Mouse (Mus musculus) erythroid progenitor cell, adult 5-6 weeks (primary cell): ENCODE measurements around the gene Cnr2. TPM values are rescaled to one million over a fixed set of nuclear protein-coding genes. Genes with fewer than 3 reads are reported as not detected.

Experiments
- ATAC-seq: replicated peaks from 2 replicates; pipeline ENCODE4 v1.8.0; 2016; ENCODE audit warnings: moderate number of reproducible peaks, mild to moderate bottlenecking, moderate TSS enrichment, inconsistent platforms; ENCODE audit not compliant: poor library complexity, low FRiP score, severe bottlenecking
- total RNA-seq, 2 experiments: library from RNA; stranded (forward) in 1 of 2; stranded (reverse) in 1 of 2; fragments of 150-400 nt in 1 of 2; fragments of 186-747, 209-891 nt in 1 of 2; gene quantifications; 2 replicates each; pipeline versions ENCODE4 v1.2.3 to v1.2.4; 2015 to 2017; ENCODE audit warnings: low replicate concordance in 2 of 2

The Cnr2 gene
- total RNA-seq, 2 experiments from 2014 or later, result 3.4 to 5.0 TPM

DNA sequence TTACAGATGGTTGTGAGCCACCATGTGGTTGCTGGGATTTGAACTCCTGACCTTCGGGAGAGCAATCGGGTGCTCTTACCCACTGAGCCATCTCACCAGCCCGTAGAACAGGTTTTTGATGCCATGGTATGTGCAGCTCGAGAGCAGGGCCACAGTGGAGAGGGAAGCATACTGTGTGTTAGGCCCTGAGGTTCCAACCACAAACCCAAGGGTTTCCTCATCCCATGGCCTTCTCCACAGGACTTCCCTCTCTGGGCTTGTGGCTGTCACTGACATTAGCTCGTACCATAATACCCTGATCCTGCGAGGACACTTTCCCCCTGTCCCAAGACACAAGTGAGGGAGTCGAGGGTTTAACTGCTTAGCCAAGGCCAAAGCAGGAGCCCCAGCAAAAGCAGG, 3.9 kb downstream of the Cnr2 start:
- no peak for ATAC-seq

GRCm38 (mm10) chr4:135900008-135900407, 4.8 kb downstream of the Cnr2 start:
- ATAC-seq, result no peak

GRCm38 (mm10) chr4:135902606-135903242, 7.5 kb downstream of the Cnr2 start:
- no peak for ATAC-seq

DNA sequence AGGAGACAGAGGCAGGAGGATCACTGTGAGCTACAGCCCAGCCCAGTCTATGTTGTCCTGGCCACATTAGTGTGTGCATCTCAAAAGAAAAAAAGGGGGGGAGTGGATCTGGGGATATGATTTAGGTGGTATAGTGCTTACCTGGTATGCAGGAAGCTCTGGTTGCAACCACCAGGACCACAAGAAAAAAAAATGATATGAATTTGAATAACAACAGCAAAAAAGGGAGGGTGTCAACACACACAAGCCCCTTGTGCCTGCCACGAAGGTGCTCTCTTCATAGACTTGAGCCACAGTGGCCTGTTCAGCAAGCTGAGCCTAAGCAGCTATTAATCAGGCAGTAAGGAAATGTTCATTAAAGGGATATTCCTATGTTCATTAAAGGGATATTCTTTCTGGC, 9.6 kb downstream of the Cnr2 start:
- ATAC-seq, result no peak

GRCm38 (mm10) chr4:135906633-135907032, 11.4 kb downstream of the Cnr2 start:
- ATAC-seq, result peak; percentile 83

- ATAC-seq, result no peak
These were observed 14.3 kb downstream of the Cnr2 start for GRCm38 (mm10) chr4:135909326-135910066.

DNA sequence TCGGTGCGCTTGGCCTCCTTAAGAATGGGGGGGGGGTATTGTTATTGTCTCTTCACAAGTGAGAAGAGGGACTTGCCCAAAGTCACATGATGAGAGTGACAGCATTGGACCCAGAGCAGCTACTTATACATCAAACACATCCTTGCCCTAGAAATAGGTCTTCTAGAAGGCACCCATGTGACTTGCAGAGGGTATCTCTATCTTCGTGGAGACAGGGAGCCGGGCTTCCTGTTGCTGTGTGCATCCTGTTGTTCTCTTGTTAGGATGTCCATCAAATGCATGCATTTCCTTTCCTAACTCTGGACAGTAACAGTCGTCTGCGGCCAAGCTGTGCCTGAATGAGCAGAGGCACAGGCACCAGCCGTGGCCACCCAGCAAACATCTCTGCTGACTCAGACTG, 16.3 kb downstream of the Cnr2 start:
- no peak for ATAC-seq

DNA sequence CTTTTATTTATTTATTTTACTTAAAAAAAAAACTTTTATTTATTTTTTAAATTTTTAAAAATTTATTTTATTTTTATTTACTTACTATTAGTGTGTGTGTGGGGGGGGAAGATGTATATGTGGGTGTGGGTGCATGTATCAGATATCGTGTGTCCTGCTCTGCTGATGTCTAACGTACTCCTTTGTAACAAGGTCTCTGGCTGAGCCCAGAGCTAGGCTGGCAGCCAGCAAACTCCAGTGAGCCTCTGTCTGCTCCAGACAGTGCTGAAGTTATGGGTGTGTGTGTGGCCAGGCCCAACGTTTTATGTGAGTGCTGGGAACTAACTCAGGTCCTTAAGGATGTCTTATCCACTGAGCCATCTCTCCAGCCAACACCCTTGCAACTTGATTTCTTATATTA, 17.0 kb downstream of the Cnr2 start:
- ATAC-seq, result 0 out of 2 replicates have a peak, but pooled peaks have one; percentile 30

- peak; percentile 47 for ATAC-seq
These were observed 17.6 kb downstream of the Cnr2 start for GRCm38 (mm10) chr4:135912835-135913234.

DNA sequence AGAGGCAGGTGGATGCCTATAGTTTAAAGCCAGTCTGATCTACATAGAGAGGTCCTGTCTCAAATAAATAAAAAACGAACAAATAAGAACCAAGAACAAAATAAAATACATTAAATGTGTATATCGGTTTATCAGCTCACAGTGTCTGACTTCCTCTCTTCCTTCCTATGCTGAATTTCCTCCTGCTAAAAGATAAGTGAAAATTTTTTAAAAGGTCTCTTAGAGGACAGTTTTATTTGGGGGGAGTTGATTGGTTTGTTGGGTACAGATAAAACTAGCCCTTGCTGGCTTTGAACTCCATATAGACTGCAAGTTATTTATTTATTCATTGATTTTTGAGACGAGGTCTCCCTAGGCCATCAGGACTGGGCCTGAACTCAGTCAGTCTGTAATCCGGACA, 18.2 kb downstream of the Cnr2 start:
- no peak for ATAC-seq

GRCm38 (mm10) chr4:135918635-135919279, 23.6 kb downstream of the Cnr2 start:
- no peak for ATAC-seq

GRCm38 (mm10) chr4:135919280-135919639, 24.1 kb downstream of the Cnr2 start:
- no peak for ATAC-seq

- ATAC-seq, result peak; percentile 95
These were observed 25.4 kb downstream of the Cnr2 start, which contains the start of gene Fuca1 for GRCm38 (mm10) chr4:135920304-135921241. Gene Fuca1, plus strand, starts transcription at chr4:135920735.

GRCm38 (mm10) chr4:135921257-135922120, 26.3 kb downstream of the Cnr2 start:
- ATAC-seq, result no peak

DNA sequence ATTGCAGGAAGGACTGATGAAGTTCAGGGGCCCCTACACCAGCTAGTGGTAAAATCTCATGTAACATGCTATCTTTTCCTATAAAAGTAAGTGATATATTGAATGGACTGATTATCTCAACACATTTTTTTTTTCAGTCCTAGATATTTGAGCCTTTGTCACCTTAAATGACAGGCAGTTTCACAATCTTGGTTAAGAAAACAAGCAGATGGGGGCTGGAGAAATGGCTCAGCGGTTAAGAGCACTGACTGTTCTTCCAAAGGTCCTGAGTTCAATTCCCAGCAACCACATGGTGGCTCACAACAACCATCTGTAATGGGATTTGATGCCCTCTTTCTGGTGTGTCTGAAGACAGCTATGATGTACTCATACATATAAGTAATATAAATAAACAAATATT, 27.0 kb downstream of the Cnr2 start:
- no peak for ATAC-seq

DNA sequence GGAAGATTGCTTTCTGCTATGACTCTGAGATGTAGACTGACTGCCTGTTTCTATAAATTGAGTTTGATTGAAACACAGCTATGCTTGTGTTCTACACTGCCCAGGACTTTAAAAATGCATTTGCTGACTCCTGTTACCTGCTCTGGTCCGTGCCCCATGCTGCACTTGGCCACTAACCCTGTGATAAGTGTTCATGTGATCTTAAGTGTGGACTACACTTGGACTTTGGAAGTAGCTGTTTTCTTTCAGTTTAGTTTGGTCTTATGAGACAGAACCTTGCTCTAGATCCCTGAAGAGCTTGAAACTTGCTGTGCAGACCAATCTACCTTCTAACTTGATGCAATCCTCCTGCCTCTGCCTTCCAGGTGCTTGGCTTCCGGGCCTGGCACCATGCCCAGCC, 29.2 kb downstream of the Cnr2 start:
- no peak for ATAC-seq

GRCm38 (mm10) chr4:135925341-135925740, 30.1 kb downstream of the Cnr2 start:
- ATAC-seq, result no peak

- no peak for ATAC-seq
These were observed 31.1 kb downstream of the Cnr2 start for GRCm38 (mm10) chr4:135926195-135926808.

DNA sequence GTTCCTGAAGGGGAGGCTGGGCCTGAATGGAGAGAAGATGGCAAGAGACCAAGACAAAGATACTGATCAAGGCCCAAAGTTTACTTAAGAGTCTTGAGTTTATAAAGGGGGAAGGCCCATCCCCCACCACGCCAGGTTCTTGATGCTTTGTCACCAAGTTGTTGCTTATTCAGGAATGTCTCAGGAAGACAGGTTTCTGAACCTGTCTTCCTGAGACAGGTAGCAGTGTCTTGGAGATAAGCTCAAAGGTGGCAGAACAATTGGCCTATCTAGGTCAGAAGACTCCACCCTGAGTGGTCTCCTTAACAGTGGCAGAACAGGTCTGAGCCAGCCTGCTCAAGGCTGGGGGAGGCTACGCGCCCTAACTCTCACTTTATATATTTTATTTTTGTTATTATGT, 31.7 kb downstream of the Cnr2 start:
- ATAC-seq, result no peak
